Mouse (Mus musculus) limb, embryonic 12.5 days (tissue): ENCODE data around the gene Hint2. TPM values are rescaled to one million over a fixed set of nuclear protein-coding genes. Genes with fewer than 3 reads are reported as not detected.

ENCODE experiments used
- microRNA-seq: library from miRNA; unstranded; fragments of <30 nt; microRNA quantifications from one replicate; pipeline ENCODE4, GENCODE M21; 2017
- polyA plus RNA-seq: library from polyadenylated mRNA; unstranded; fragments of >200 nt; fragmentation: Nextera tagmentation; extraction: Ambion mirVana; gene quantifications from 2 replicates; pipeline ENCODE4 v1.2.1, GENCODE M21; 2016

Hint2 gene
- polyA plus RNA-seq, 1 experiment from 2014 or later: 78.7 TPM

Small RNAs within 50 kb of the gene (microRNA-seq; reads per million reads assigned to microRNA genes)
- gene Gm25262: not detected

Other genes starting within 250 kb of the Hint2 start
- gene Fam166b, start 227.3 kb downstream of the Hint2 start, polyA plus RNA-seq: 0.24 TPM in 1 of 2 replicates, not detected in the other
- gene Tesk1, start 214.5 kb downstream of the Hint2 start, polyA plus RNA-seq: 13.3 TPM in 2 replicates
- gene Cd72, start 201.8 kb downstream of the Hint2 start, polyA plus RNA-seq: 2.7 and 3.5 TPM in 2 replicates
- gene Sit1, start 172.7 kb downstream of the Hint2 start, polyA plus RNA-seq: not detected in 2 replicates
- 62.0 and 63.8 TPM in 2 replicates for gene Ccdc107, start 163.6 kb downstream of the Hint2 start, polyA plus RNA-seq
- 44.8 and 46.4 TPM in 2 replicates for gene Arhgef39, start 156.8 kb downstream of the Hint2 start, polyA plus RNA-seq
- 1.1 and 1.3 TPM in 2 replicates for gene Car9, start 149.5 kb downstream of the Hint2 start, polyA plus RNA-seq
- gene Tpm2, start 132.7 kb downstream of the Hint2 start, polyA plus RNA-seq: 215 and 216 TPM in 2 replicates
- gene Creb3, start 94.1 kb downstream of the Hint2 start, polyA plus RNA-seq: 42.0 and 44.5 TPM in 2 replicates
- gene Tln1, start 93.8 kb downstream of the Hint2 start, polyA plus RNA-seq: 62.2 and 67.4 TPM in 2 replicates
- 36.6 and 42.5 TPM in 2 replicates for gene Rgp1, start 77.8 kb downstream of the Hint2 start, polyA plus RNA-seq
- gene Gba2, start 77.6 kb downstream of the Hint2 start, polyA plus RNA-seq: 32.0 and 34.7 TPM in 2 replicates
- gene Msmp, start 72.0 kb downstream of the Hint2 start, polyA plus RNA-seq: 2.1 TPM in 1 of 2 replicates, not detected in the other
- 14.4 and 17.9 TPM in 2 replicates for gene Npr2, start 24.5 kb downstream of the Hint2 start, polyA plus RNA-seq
- gene Spag8, start 2.9 kb downstream of the Hint2 start, polyA plus RNA-seq: 0.95 and 0.99 TPM in 2 replicates
- gene Tmem8b, start 12.5 kb upstream of the Hint2 start, polyA plus RNA-seq: 5.6 and 6.6 TPM in 2 replicates
- gene Fam221b, start 12.7 kb upstream of the Hint2 start, polyA plus RNA-seq: 2.8 and 3.6 TPM in 2 replicates
- gene Olfr70, start 44.3 kb upstream of the Hint2 start, polyA plus RNA-seq: 0.08 TPM in 1 of 2 replicates, not detected in the other
- not detected in 2 replicates for gene Olfr71, start 53.8 kb upstream of the Hint2 start, polyA plus RNA-seq
- gene Hrct1, start 70.7 kb upstream of the Hint2 start, polyA plus RNA-seq: 0.38 and 0.72 TPM in 2 replicates
- gene Spaar, start 73.6 kb upstream of the Hint2 start, polyA plus RNA-seq: 0.20 and 0.28 TPM in 2 replicates
- not detected in 2 replicates for gene Olfr159, start 114.5 kb upstream of the Hint2 start, polyA plus RNA-seq
- gene Olfr156, start 167.4 kb upstream of the Hint2 start, polyA plus RNA-seq: 0.19 TPM in 1 of 2 replicates, not detected in the other
- 0.12 TPM in 1 of 2 replicates, not detected in the other for gene Olfr157, start 183.7 kb upstream of the Hint2 start, polyA plus RNA-seq
- gene Olfr155, start 195.1 kb upstream of the Hint2 start, polyA plus RNA-seq: not detected in 2 replicates
- gene Reck, start 219.1 kb upstream of the Hint2 start, polyA plus RNA-seq: 26.9 and 33.1 TPM in 2 replicates